Mouse (Mus musculus) ES-Bruce4 (cell line): ENCODE measurements at regions not wholly inside any gene's neighbourhood (a gene's known extent, or its start where the extent isn't known, plus 50 kb on each side); places are given as distances from the start of the nearest gene placed in this dataset.

ENCODE experiments used
- H3K27ac ChIP-seq: 2 replicates; pipeline ENCODE4 v1.5.1; 2012; ENCODE audit warnings: low read length, inconsistent platforms; ENCODE audit not compliant: insufficient read depth
- H3K27me3 ChIP-seq: 2 replicates; pipeline ENCODE4 v1.6.1; 2012; ENCODE audit warnings: mild to moderate bottlenecking, low read length, inconsistent platforms; ENCODE audit not compliant: control insufficient read depth, poor library complexity, insufficient read depth, severe bottlenecking
- H3K36me3 ChIP-seq: 2 replicates; pipeline ENCODE4 v1.6.1; 2012; ENCODE audit warnings: inconsistent platforms, mild to moderate bottlenecking, low read length, moderate library complexity; ENCODE audit not compliant: control insufficient read depth, poor library complexity, insufficient read depth, severe bottlenecking
- H3K4me1 ChIP-seq: one replicate; pipeline ENCODE4 v1.8.1; 2011; ENCODE audit warnings: low read length; ENCODE audit not compliant: control insufficient read depth, insufficient read depth
- H3K4me3 ChIP-seq: 2 replicates; pipeline ENCODE4 v1.5.1; 2011; ENCODE audit warnings: low read depth, mild to moderate bottlenecking, low read length
- H3K9ac ChIP-seq: 2 replicates; pipeline ENCODE4 v1.6.1; 2012; ENCODE audit warnings: low read depth, mild to moderate bottlenecking, inconsistent platforms; ENCODE audit not compliant: poor library complexity, severe bottlenecking
- H3K9me3 ChIP-seq: replicated peaks from 2 replicates; pipeline ENCODE4 v1.6.1; 2012; ENCODE audit warnings: mild to moderate bottlenecking, low read length, inconsistent platforms; ENCODE audit not compliant: control insufficient read depth, poor library complexity, insufficient read depth, severe bottlenecking
- CTCF ChIP-seq: IDR thresholded peaks from one replicate; pipeline ENCODE4 v1.8.1; 2011; ENCODE audit warnings: low read depth, low read length
- EP300 ChIP-seq: IDR thresholded peaks from 2 replicates; pipeline ENCODE4 v1.6.1; 2011; ENCODE audit warnings: low read depth, low read length; ENCODE audit not compliant: insufficient read depth
- POLR2A ChIP-seq: IDR thresholded peaks from one replicate; pipeline ENCODE4 v1.8.1; 2011; ENCODE audit warnings: low read length; ENCODE audit not compliant: insufficient read depth

- Histone ChIP-seq H3K9me3 (no peaks in the 10 kb centered on the region; the same call in none of the 2 replicates), H3K27me3 (no peaks in the 10 kb centered on the region), H3K36me3 (no peaks in the 10 kb centered on the region), H3K9ac (no peak overlapping the region), H3K27ac (peak overlapping the region; percentile 56), H3K4me3 (no peak overlapping the region), H3K4me1 (no peaks in the 10 kb centered on the region)
- no peak for TF ChIP-seq EP300
- TF ChIP-seq POLR2A: no peak
- TF ChIP-seq CTCF: no peak
Observed at GRCm38 (mm10) chrX:81147816-81148595, 77.5 kb downstream of the Tmem47 start.
